Mouse (Mus musculus) neural tube, embryonic 15.5 days (tissue): ENCODE results near the gene E130114P18Rik. TPM values are rescaled to one million over a fixed set of nuclear protein-coding genes. Genes with fewer than 3 reads are reported as not detected.

Experiments
- ATAC-seq: fragments of 200-750 bp; cut with Nextera tagmentation; 2 replicates; pipeline ENCODE4 v1.8.0; 2017; ENCODE audit warnings: mild to moderate bottlenecking, moderate TSS enrichment, moderate library complexity; ENCODE audit not compliant: low FRiP score
- H3K27ac ChIP-seq: fragments of 300-500 bp; sonication (generic); replicated peaks from 2 replicates; pipeline ENCODE4 v1.5.1; 2015; ENCODE audit warnings: mild to moderate bottlenecking, inconsistent platforms
- H3K27me3 ChIP-seq: fragments of 300-500 bp; sonication (generic); replicated peaks from 2 replicates; pipeline ENCODE4 v1.6.1; 2015; ENCODE audit warnings: inconsistent platforms
- H3K36me3 ChIP-seq: fragments of 300-500 bp; sonication (generic); 2 replicates; pipeline ENCODE4 v1.6.1; 2015; ENCODE audit warnings: inconsistent platforms
- H3K4me1 ChIP-seq: fragments of 300-500 bp; sonication (generic); 2 replicates; pipeline ENCODE4 v1.6.1; 2015; ENCODE audit warnings: inconsistent platforms
- H3K4me2 ChIP-seq: fragments of 300-500 bp; sonication (generic); 2 replicates; pipeline ENCODE4 v1.6.1; 2015; ENCODE audit warnings: inconsistent platforms, mild to moderate bottlenecking, moderate library complexity
- H3K4me3 ChIP-seq: fragments of 300-500 bp; sonication (generic); replicated peaks from 2 replicates; pipeline ENCODE4 v1.5.1; 2015; ENCODE audit warnings: mild to moderate bottlenecking, inconsistent platforms
- H3K9ac ChIP-seq: fragments of 300-500 bp; sonication (generic); replicated peaks from 2 replicates; pipeline ENCODE4 v1.6.1; 2015; ENCODE audit warnings: mild to moderate bottlenecking, inconsistent platforms
- H3K9me3 ChIP-seq: fragments of 300-500 bp; sonication (generic); replicated peaks from 2 replicates; pipeline ENCODE4 v1.6.1; 2016; ENCODE audit warnings: inconsistent platforms
- WGBS: fragments of 180-500 bp; shearing (Covaris S2); methylation state at CpG from one replicate; pipeline ENCODE4 v1.1.7; 2015; ENCODE audit warnings: mixed read lengths; 5-methylcytosine and 5-hydroxymethylcytosine counted together
- polyA plus RNA-seq: library from polyadenylated mRNA; unstranded; fragments of >200 nt; fragmentation: Nextera tagmentation; extraction: Ambion mirVana; gene quantifications from 2 replicates; pipeline ENCODE4 v1.2.1, GENCODE M21; 2015

Gene E130114P18Rik
- polyA plus RNA-seq, 1 experiment from 2014 or later, result 18.4 TPM

- Histone ChIP-seq H3K9ac (peak overlapping the region; percentile 50), H3K36me3 (no peaks in the 10 kb centered on the region), H3K9me3 (no peaks in the 10 kb centered on the region), H3K27me3 (0 out of 2 replicates have a peak, but pooled peaks cover 4% of the 10 kb centered on the region), H3K4me3 (peak overlapping the region; percentile 38), H3K4me2 (peak overlapping the region; percentile 84), H3K27ac (no peak overlapping the region), H3K4me1 (peaks cover 11% of the 10 kb centered on the region)
- peak; percentile 86 for ATAC-seq
- 4% methylated on average over 32 of the region's 32 CpGs for WGBS
Observed at GRCm38 (mm10) chr4:97745296-97746105, 32.4 kb downstream of the E130114P18Rik start.

GRCm38 (mm10) chr4:97743932-97744331 lies 33.9 kb downstream of the E130114P18Rik start:
- no peak overlapping the region for H3K4me2 ChIP-seq
- H3K4me3 ChIP-seq, result no peak overlapping the region
- no peak overlapping the region for H3K27ac ChIP-seq
- no peak overlapping the region for H3K9ac ChIP-seq
- 58% methylated on average over 5 of the region's 5 CpGs for WGBS
- no peaks in the 10 kb centered on the region for H3K9me3 ChIP-seq
- H3K4me1 ChIP-seq, result peaks cover 11% of the 10 kb centered on the region
- H3K27me3 ChIP-seq, result no peaks in the 10 kb centered on the region
- H3K36me3 ChIP-seq, result no peaks in the 10 kb centered on the region
- no peak for ATAC-seq

- no peaks in the 10 kb centered on the region for H3K27me3 ChIP-seq
- H3K9me3 ChIP-seq, result no peaks in the 10 kb centered on the region
- 63% methylated on average over 1 of the region's 1 CpGs for WGBS
- no peak overlapping the region for H3K4me2 ChIP-seq
- no peak overlapping the region for H3K9ac ChIP-seq
- no peaks in the 10 kb centered on the region for H3K4me1 ChIP-seq
- ATAC-seq, result no peak
- no peaks in the 10 kb centered on the region for H3K36me3 ChIP-seq
- no peak overlapping the region for H3K27ac ChIP-seq
- H3K4me3 ChIP-seq, result no peak overlapping the region
Observed at GRCm38 (mm10) chr4:97733392-97733791, 44.5 kb downstream of the E130114P18Rik start.

- H3K4me3 ChIP-seq, result no peak overlapping the region
- no peaks in the 10 kb centered on the region for H3K4me1 ChIP-seq
- no peak for ATAC-seq
- no peaks in the 10 kb centered on the region for H3K36me3 ChIP-seq
- no peaks in the 10 kb centered on the region for H3K27me3 ChIP-seq
- no peak overlapping the region for H3K27ac ChIP-seq
- WGBS, result 87% methylated on average over 3 of the region's 3 CpGs
- H3K4me2 ChIP-seq, result no peak overlapping the region
- H3K9ac ChIP-seq, result no peak overlapping the region
- no peaks in the 10 kb centered on the region for H3K9me3 ChIP-seq
Observed at GRCm38 (mm10) chr4:97730416-97730815, 47.5 kb downstream of the E130114P18Rik start.

- no peak overlapping the region for H3K9ac ChIP-seq
- 74% methylated on average over 6 of the region's 6 CpGs for WGBS
Observed at GRCm38 (mm10) chr4:97729999-97730398, 47.9 kb downstream of the E130114P18Rik start.

GRCm38 (mm10) chr4:97728520-97728919 lies 49.4 kb downstream of the E130114P18Rik start:
- H3K27me3 ChIP-seq, result no peaks in the 10 kb centered on the region
- no peak overlapping the region for H3K4me2 ChIP-seq
- no peaks in the 10 kb centered on the region for H3K4me1 ChIP-seq
- H3K27ac ChIP-seq, result no peak overlapping the region
- H3K9me3 ChIP-seq, result no peaks in the 10 kb centered on the region
- H3K9ac ChIP-seq, result no peak overlapping the region
- 93% methylated on average over 4 of the region's 4 CpGs for WGBS
- ATAC-seq, result no peak
- no peak overlapping the region for H3K4me3 ChIP-seq
- no peaks in the 10 kb centered on the region for H3K36me3 ChIP-seq

More at GRCm38 (mm10) chr4:97729999-97730398, 47.9 kb downstream of the E130114P18Rik start:
- Histone ChIP-seq H3K27ac (no peak overlapping the region), H3K9me3 (no peaks in the 10 kb centered on the region), H3K36me3 (no peaks in the 10 kb centered on the region), H3K27me3 (no peaks in the 10 kb centered on the region), H3K4me2 (no peak overlapping the region), H3K4me1 (no peaks in the 10 kb centered on the region), H3K4me3 (no peak overlapping the region)
- ATAC-seq, result no peak

- no peak for ATAC-seq
- H3K9ac ChIP-seq, result no peak overlapping the region
- 94% methylated on average over 6 of the region's 6 CpGs for WGBS
- H3K27me3 ChIP-seq, result no peaks in the 10 kb centered on the region
- no peak overlapping the region for H3K4me2 ChIP-seq
- no peaks in the 10 kb centered on the region for H3K9me3 ChIP-seq
- no peaks in the 10 kb centered on the region for H3K4me1 ChIP-seq
- H3K27ac ChIP-seq, result no peak overlapping the region
- H3K4me3 ChIP-seq, result no peak overlapping the region
- no peaks in the 10 kb centered on the region for H3K36me3 ChIP-seq
Observed at GRCm38 (mm10) chr4:97723374-97723773, 54.5 kb downstream of the E130114P18Rik start.

GRCm38 (mm10) chr4:97722666-97723065 lies 55.2 kb downstream of the E130114P18Rik start:
- no peak overlapping the region for H3K27ac ChIP-seq
- H3K9me3 ChIP-seq, result no peaks in the 10 kb centered on the region
- no peak overlapping the region for H3K4me3 ChIP-seq
- no peaks in the 10 kb centered on the region for H3K4me1 ChIP-seq
- H3K27me3 ChIP-seq, result no peaks in the 10 kb centered on the region
- ATAC-seq, result no peak
- no peak overlapping the region for H3K4me2 ChIP-seq
- no peaks in the 10 kb centered on the region for H3K36me3 ChIP-seq
- no peak overlapping the region for H3K9ac ChIP-seq
- 67% methylated on average over 10 of the region's 10 CpGs for WGBS

- 56% methylated on average over 6 of the region's 6 CpGs for WGBS
- Histone ChIP-seq H3K27me3 (no peaks in the 10 kb centered on the region), H3K4me1 (peaks cover 8% of the 10 kb centered on the region), H3K36me3 (no peaks in the 10 kb centered on the region), H3K27ac (no peak overlapping the region), H3K9me3 (no peaks in the 10 kb centered on the region), H3K4me2 (no peak overlapping the region), H3K4me3 (no peak overlapping the region), H3K9ac (no peak overlapping the region)
- ATAC-seq, result no peak
Observed at GRCm38 (mm10) chr4:97714616-97715015, 63.3 kb downstream of the E130114P18Rik start.

- H3K9me3 ChIP-seq, result no peaks in the 10 kb centered on the region
- H3K4me3 ChIP-seq, result no peak overlapping the region
- H3K4me1 ChIP-seq, result peaks cover 10% of the 10 kb centered on the region
- 72% methylated on average over 6 of the region's 6 CpGs for WGBS
- no peaks in the 10 kb centered on the region for H3K36me3 ChIP-seq
- no peak overlapping the region for H3K27ac ChIP-seq
- H3K27me3 ChIP-seq, result no peaks in the 10 kb centered on the region
- H3K9ac ChIP-seq, result no peak overlapping the region
- no peak for ATAC-seq
- H3K4me2 ChIP-seq, result no peak overlapping the region
Observed at GRCm38 (mm10) chr4:97714101-97714615, 63.7 kb downstream of the E130114P18Rik start.

- Histone ChIP-seq H3K9me3 (no peaks in the 10 kb centered on the region), H3K27ac (no peak overlapping the region), H3K4me2 (no peak overlapping the region), H3K4me1 (peaks cover 16% of the 10 kb centered on the region), H3K4me3 (no peak overlapping the region), H3K9ac (no peak overlapping the region), H3K27me3 (no peaks in the 10 kb centered on the region), H3K36me3 (no peaks in the 10 kb centered on the region)
- no peak for ATAC-seq
- 4% methylated on average over 1 of the region's 1 CpGs for WGBS
Observed at GRCm38 (mm10) chr4:97712547-97712946, 65.3 kb downstream of the E130114P18Rik start.
